Mouse (Mus musculus) cortical plate, adult 2 months (tissue): ENCODE measurements around the gene Tubgcp6.

Experiments
- CTCF ChIP-seq: fragments of 200-500 bp; IDR thresholded peaks from 2 replicates; pipeline ENCODE4 v1.5.1; 2011; ENCODE audit warnings: mild to moderate bottlenecking, control low read depth, low read length; ENCODE audit not compliant: insufficient read depth; ENCODE audit errors: extremely low read depth
- POLR2A ChIP-seq: fragments of 200-500 bp; IDR thresholded peaks from 2 replicates; pipeline ENCODE4 v1.6.1; 2011; ENCODE audit warnings: mild to moderate bottlenecking, low read length, control low read depth; ENCODE audit not compliant: insufficient read depth; ENCODE audit errors: extremely low read depth

DNA sequence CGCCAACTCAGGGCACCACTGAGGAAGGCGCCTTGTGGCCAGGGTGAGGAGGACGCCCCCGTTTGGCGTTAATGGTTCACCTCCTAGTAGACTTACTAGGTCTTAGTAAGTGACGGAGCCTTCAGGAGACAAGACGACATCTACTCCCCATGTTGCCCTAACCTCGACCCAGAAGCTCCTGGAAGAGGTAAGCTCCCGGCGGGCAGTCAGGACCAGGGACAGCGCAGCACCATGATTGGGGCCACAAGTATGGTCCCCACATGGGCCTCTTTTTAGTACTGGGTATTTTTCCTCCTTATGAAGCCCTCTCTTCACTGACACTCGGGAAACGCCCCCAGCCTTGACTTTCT lies 27.1 kb upstream of the Tubgcp6 start:
- TF ChIP-seq CTCF (no peak), POLR2A (no peak)
